Mouse (Mus musculus): ENCODE measurements at regions not wholly inside any gene's neighbourhood (a gene's known extent, or its start where the extent isn't known, plus 50 kb on each side); places are given as distances from the start of the nearest gene placed in this dataset.
"Not testable (repeated sequence)": the region's sequence is repeated elsewhere in the genome, so short reads cannot be mapped to it uniquely, and the experiment has no call there.

DNA sequence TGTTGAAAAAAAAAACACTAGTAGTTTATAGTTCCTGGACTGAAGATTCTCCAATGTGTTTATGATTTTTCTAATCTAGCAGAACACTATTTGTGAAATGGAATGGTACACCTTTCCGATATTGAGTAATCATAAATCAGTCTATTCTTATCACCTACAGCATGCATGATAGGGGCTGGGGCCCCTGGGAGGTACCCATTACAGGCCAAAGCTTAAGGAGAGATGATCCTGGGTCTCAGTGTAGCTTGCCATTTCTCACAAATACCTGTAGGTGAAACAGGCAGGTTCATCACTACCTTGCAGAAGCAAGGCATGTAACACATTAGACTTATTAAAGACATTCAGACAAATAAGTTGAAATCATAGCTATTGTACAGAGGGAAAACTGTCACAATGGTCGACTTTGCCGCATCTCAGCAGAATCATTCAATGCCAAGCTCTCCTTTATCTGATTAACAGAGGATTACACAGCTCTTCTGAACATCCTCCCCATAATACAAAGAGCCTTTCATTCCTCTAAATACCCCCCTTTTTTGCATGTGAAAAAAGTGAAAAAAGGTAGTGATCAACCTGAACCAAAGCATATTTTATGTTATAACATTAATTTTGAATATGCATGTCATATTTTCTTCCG is 506.5 kb downstream of the Cypt12 start:
- H3K9ac ChIP-seq (ENCODE audit: low read length); H3K4me2 ChIP-seq (ENCODE audit: low read length); ATAC-seq (ENCODE audit: insufficient number of reproducible peaks, insufficient read depth, low FRiP score, low read depth); H3K27me3 ChIP-seq (ENCODE audit: control insufficient read depth, insufficient read depth, low read length); H3K27ac ChIP-seq (replicated peaks in 1 of 2; ENCODE audit: control insufficient read depth in 1 of 2, insufficient read depth in 1 of 2, low read depth in 2 of 2, low read length in 2 of 2); H3K4me1 ChIP-seq (ENCODE audit: control insufficient read depth in 2 of 2, insufficient read depth in 2 of 2, low read length in 2 of 2); H3K4me3 ChIP-seq (ENCODE audit: control insufficient read depth in 1 of 2, insufficient read depth in 1 of 2, low read depth in 1 of 2, low read length in 2 of 2); H3K36me3 ChIP-seq (ENCODE audit: control insufficient read depth, insufficient read depth, low read length); H3K9me3 ChIP-seq (ENCODE audit: control insufficient read depth, low read length): not testable (repeated sequence)
- 85% methylated on average over 2 of the region's 4 CpGs for WGBS

DNA sequence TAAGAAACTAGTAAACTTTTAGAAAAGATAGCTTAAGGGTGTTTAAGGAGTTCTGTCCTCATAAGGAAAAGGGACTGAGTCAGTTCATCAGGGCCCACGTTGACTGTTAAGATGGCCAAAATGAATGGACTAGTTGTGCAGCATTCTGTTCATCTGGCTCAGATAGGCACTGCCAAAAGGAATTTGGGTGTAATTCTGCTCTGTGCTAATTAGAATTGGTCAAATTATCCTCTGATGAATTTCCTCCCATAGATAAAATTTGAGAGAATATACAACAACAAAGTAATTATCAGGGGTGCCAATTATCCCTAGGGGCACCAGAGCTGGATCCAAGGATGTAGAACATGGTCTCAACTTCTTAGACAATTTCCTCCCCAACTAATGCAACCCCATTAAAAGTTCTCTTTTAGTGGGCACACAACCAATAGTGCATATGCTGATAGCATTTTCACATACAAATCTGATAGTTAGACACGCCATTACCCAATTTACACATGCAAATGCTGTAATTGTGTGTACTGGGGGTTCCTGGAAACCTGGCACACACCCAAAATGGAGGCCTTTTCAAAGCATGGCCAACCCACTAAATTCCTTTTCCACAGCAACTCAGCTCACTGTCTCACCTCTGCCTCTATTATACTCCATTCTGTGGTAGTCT is 508.0 kb downstream of the Cypt12 start:
- WGBS: 67% methylated on average over 2 of the region's 2 CpGs
- Histone ChIP-seq H3K9ac (ENCODE audit: low read length) (no peak overlapping the region), H3K27me3 (ENCODE audit: control insufficient read depth, insufficient read depth, low read length) (no peaks in the 10 kb centered on the region), H3K4me3 (ENCODE audit: control insufficient read depth in 1 of 2, insufficient read depth in 1 of 2, low read depth in 1 of 2, low read length in 2 of 2) (no peak overlapping the region), H3K9me3 (ENCODE audit: control insufficient read depth, low read length) (no peaks in the 10 kb centered on the region), H3K36me3 (ENCODE audit: control insufficient read depth, insufficient read depth, low read length) (no peaks in the 10 kb centered on the region), H3K27ac (replicated peaks in 1 of 2; ENCODE audit: control insufficient read depth in 1 of 2, insufficient read depth in 1 of 2, low read depth in 2 of 2, low read length in 2 of 2) (no peak overlapping the region), H3K4me2 (ENCODE audit: low read length) (no peak overlapping the region), H3K4me1 (ENCODE audit: control insufficient read depth in 2 of 2, insufficient read depth in 2 of 2, low read length in 2 of 2) (no peaks in the 10 kb centered on the region)
- ATAC-seq (ENCODE audit: insufficient number of reproducible peaks, insufficient read depth, low FRiP score, low read depth): no peak

DNA sequence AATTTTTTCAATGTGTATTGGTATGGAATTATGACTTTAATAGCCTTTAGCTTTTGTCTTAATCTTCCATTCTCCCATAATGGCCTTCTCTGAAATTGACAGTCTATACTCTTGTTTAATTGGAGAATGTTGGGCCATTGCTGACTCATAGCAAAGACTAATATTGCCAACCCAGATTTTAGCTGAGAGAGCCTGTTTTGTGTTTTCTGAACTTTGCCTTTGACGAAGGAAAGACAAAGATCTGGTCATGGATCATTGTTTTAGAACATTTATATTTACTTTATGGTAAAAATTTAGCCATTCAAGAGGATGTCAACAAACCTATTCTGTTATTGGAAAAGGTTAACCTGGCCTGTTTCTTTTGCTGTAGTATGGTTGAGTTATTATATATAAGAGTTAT is 512.1 kb downstream of the Cypt12 start:
- 74% methylated on average over 1 of the region's 1 CpGs for WGBS
- H3K4me1 ChIP-seq (ENCODE audit: control insufficient read depth in 2 of 2, insufficient read depth in 2 of 2, low read length in 2 of 2): no peaks in the 10 kb centered on the region

DNA sequence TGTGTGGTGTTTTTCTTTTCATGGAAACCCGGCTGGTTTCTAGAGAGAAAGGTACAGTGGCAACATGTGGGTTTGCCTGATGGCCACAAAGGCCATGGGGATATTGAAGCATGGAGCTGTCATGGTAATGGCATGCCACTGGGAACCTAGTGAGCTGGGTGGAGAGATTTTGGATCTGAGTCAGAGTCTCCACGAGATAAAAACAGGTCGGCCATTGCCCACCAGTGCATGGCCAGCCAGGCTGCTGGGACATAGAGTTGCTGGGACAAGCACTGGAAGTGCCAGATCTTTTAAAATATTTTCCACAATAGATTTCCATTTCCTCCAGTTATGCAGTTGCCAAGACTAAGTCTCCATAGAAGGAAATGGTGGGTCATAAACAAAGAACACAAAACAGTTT is 523.6 kb downstream of the Cypt12 start:
- 57% methylated on average over 3 of the region's 3 CpGs for WGBS
- Histone ChIP-seq H3K27me3 (ENCODE audit: control insufficient read depth, insufficient read depth, low read length) (no peaks in the 10 kb centered on the region), H3K36me3 (ENCODE audit: control insufficient read depth, insufficient read depth, low read length) (no peaks in the 10 kb centered on the region), H3K9ac (ENCODE audit: low read length) (no peak overlapping the region), H3K4me3 (ENCODE audit: control insufficient read depth in 1 of 2, insufficient read depth in 1 of 2, low read depth in 1 of 2, low read length in 2 of 2) (no peak overlapping the region), H3K4me2 (ENCODE audit: low read length) (no peak overlapping the region), H3K9me3 (ENCODE audit: control insufficient read depth, low read length) (no peaks in the 10 kb centered on the region), H3K27ac (replicated peaks in 1 of 2; ENCODE audit: control insufficient read depth in 1 of 2, insufficient read depth in 1 of 2, low read depth in 2 of 2, low read length in 2 of 2) (no peak overlapping the region), H3K4me1 (ENCODE audit: control insufficient read depth in 2 of 2, insufficient read depth in 2 of 2, low read length in 2 of 2) (no peaks in the 10 kb centered on the region)
- ATAC-seq (ENCODE audit: insufficient number of reproducible peaks, insufficient read depth, low FRiP score, low read depth): no peak

More for the DNA sequence above, 512.1 kb downstream of the Cypt12 start:
- H3K27me3 ChIP-seq (ENCODE audit: control insufficient read depth, insufficient read depth, low read length): no peaks in the 10 kb centered on the region
- H3K9ac ChIP-seq (ENCODE audit: low read length): no peak overlapping the region
- no peaks in the 10 kb centered on the region for H3K9me3 ChIP-seq (ENCODE audit: control insufficient read depth, low read length)
- no peak overlapping the region for H3K27ac ChIP-seq (replicated peaks in 1 of 2; ENCODE audit: control insufficient read depth in 1 of 2, insufficient read depth in 1 of 2, low read depth in 2 of 2, low read length in 2 of 2)
- no peaks in the 10 kb centered on the region for H3K36me3 ChIP-seq (ENCODE audit: control insufficient read depth, insufficient read depth, low read length)
- H3K4me2 ChIP-seq (ENCODE audit: low read length): no peak overlapping the region
- ATAC-seq (ENCODE audit: insufficient number of reproducible peaks, insufficient read depth, low FRiP score, low read depth): no peak
- no peak overlapping the region for H3K4me3 ChIP-seq (ENCODE audit: control insufficient read depth in 1 of 2, insufficient read depth in 1 of 2, low read depth in 1 of 2, low read length in 2 of 2)

DNA sequence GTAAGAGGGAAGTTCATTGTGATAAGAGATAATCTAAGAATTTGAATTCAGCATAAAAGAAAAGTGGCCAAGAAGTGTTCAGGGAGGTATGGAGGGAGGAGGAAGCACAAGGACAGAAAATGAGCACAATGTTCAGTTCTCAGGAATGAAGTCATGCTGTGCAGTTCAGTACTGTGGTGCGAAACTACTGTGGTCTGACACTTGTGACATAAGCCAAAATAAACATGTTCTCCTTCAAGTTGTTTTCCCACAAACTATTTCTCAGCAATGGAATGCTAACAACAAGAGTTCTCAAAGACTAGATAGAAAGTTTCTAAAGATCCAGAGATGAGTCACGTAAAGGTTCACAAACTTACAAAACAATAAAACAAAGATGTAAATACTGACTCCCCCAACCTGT is 531.3 kb downstream of the Cypt12 start:
- H3K9ac ChIP-seq (ENCODE audit: low read length): no peak overlapping the region
- no peaks in the 10 kb centered on the region for H3K9me3 ChIP-seq (ENCODE audit: control insufficient read depth, low read length)

DNA sequence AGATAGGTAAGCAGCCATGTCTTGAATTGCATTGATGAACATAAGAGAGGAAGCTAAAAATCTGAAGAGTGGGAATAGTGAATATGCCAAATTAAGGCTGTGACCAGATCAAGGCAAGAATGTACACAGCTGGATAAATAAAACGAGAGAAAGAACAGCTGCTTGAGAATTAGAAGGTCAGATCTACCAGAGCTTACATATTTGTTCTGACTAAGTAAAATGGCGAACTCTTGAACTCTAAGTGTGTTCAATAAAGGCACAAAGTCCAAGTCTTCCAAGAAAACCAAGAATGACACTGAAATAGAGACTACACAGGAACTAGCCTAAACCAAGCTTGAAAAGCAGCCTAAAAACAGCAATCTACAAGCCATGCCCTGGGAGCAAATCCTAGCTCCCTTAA is 533.8 kb downstream of the Cypt12 start:
- Histone ChIP-seq H3K36me3 (ENCODE audit: control insufficient read depth, insufficient read depth, low read length) (no peaks in the 10 kb centered on the region), H3K4me2 (ENCODE audit: low read length) (no peak overlapping the region), H3K4me1 (ENCODE audit: control insufficient read depth in 2 of 2, insufficient read depth in 2 of 2, low read length in 2 of 2) (no peaks in the 10 kb centered on the region), H3K4me3 (ENCODE audit: control insufficient read depth in 1 of 2, insufficient read depth in 1 of 2, low read depth in 1 of 2, low read length in 2 of 2) (no peak overlapping the region), H3K27ac (replicated peaks in 1 of 2; ENCODE audit: control insufficient read depth in 1 of 2, insufficient read depth in 1 of 2, low read depth in 2 of 2, low read length in 2 of 2) (no peak overlapping the region), H3K9me3 (ENCODE audit: control insufficient read depth, low read length) (no peaks in the 10 kb centered on the region), H3K9ac (ENCODE audit: low read length) (no peak overlapping the region), H3K27me3 (ENCODE audit: control insufficient read depth, insufficient read depth, low read length) (no peaks in the 10 kb centered on the region)
- no peak for ATAC-seq (ENCODE audit: insufficient number of reproducible peaks, insufficient read depth, low FRiP score, low read depth)
- 70% methylated on average over 2 of the region's 2 CpGs for WGBS

More for the DNA sequence above, 531.3 kb downstream of the Cypt12 start:
- no peak for ATAC-seq (ENCODE audit: insufficient number of reproducible peaks, insufficient read depth, low FRiP score, low read depth)
- 63% methylated on average over 2 of the region's 2 CpGs for WGBS
- Histone ChIP-seq H3K27ac (replicated peaks in 1 of 2; ENCODE audit: control insufficient read depth in 1 of 2, insufficient read depth in 1 of 2, low read depth in 2 of 2, low read length in 2 of 2) (no peak overlapping the region), H3K4me2 (ENCODE audit: low read length) (no peak overlapping the region), H3K4me1 (ENCODE audit: control insufficient read depth in 2 of 2, insufficient read depth in 2 of 2, low read length in 2 of 2) (no peaks in the 10 kb centered on the region), H3K36me3 (ENCODE audit: control insufficient read depth, insufficient read depth, low read length) (no peaks in the 10 kb centered on the region), H3K27me3 (ENCODE audit: control insufficient read depth, insufficient read depth, low read length) (no peaks in the 10 kb centered on the region), H3K4me3 (ENCODE audit: control insufficient read depth in 1 of 2, insufficient read depth in 1 of 2, low read depth in 1 of 2, low read length in 2 of 2) (no peak overlapping the region)

DNA sequence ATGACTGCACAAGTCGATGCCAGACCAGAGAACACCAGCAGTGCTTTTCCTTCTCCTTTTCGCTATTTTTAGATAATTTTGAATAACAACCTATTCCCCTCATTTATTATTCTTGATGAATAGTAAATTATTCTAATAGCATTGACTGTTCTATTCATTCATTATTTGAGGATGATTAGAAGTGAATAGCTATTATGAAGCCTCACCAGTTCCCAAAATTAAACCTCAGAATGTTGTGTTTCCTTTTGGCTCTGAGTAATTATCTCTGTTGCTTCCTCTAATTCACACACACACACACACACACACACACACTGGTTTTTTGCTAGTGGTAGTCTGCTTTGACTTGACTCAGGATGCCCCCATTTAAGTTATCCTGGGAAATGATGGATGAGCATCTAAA is 540.7 kb downstream of the Cypt12 start:
- no peaks in the 10 kb centered on the region for H3K9me3 ChIP-seq (ENCODE audit: control insufficient read depth, low read length)
- H3K9ac ChIP-seq (ENCODE audit: low read length): no peak overlapping the region
- no peaks in the 10 kb centered on the region for H3K4me1 ChIP-seq (ENCODE audit: control insufficient read depth in 2 of 2, insufficient read depth in 2 of 2, low read length in 2 of 2)
- no peak overlapping the region for H3K27ac ChIP-seq (replicated peaks in 1 of 2; ENCODE audit: control insufficient read depth in 1 of 2, insufficient read depth in 1 of 2, low read depth in 2 of 2, low read length in 2 of 2)
- 48% methylated on average over 2 of the region's 2 CpGs for WGBS
- H3K36me3 ChIP-seq (ENCODE audit: control insufficient read depth, insufficient read depth, low read length): no peaks in the 10 kb centered on the region
- no peak for ATAC-seq (ENCODE audit: insufficient number of reproducible peaks, insufficient read depth, low FRiP score, low read depth)
- H3K27me3 ChIP-seq (ENCODE audit: control insufficient read depth, insufficient read depth, low read length): no peaks in the 10 kb centered on the region
- no peak overlapping the region for H3K4me3 ChIP-seq (ENCODE audit: control insufficient read depth in 1 of 2, insufficient read depth in 1 of 2, low read depth in 1 of 2, low read length in 2 of 2)
- no peak overlapping the region for H3K4me2 ChIP-seq (ENCODE audit: low read length)

DNA sequence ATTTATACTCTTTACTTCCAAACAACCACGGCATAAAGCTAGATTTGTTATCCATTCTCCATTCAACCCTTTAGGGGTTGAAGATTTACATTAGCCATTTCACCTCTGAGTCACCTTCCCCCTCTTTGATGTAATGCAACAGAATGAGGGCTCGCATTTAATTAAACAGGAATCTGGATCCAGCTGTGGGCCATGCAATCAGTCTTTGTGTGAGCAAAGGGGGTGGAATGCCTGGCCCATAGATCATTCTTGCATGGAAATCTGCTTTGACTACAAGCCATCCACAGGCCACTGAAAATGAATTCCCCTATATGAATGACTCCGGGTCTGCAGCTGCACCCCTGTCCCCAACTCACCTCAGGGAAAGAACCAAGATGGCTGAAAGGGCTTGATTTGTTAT is 574.4 kb downstream of the Cypt12 start:
- no peak for ATAC-seq (ENCODE audit: insufficient number of reproducible peaks, insufficient read depth, low FRiP score, low read depth)
- no peak overlapping the region for H3K4me3 ChIP-seq (ENCODE audit: control insufficient read depth in 1 of 2, insufficient read depth in 1 of 2, low read depth in 1 of 2, low read length in 2 of 2)
- H3K4me2 ChIP-seq (ENCODE audit: low read length): no peak overlapping the region
- H3K9ac ChIP-seq (ENCODE audit: low read length): no peak overlapping the region
- H3K4me1 ChIP-seq (ENCODE audit: control insufficient read depth in 2 of 2, insufficient read depth in 2 of 2, low read length in 2 of 2): no peaks in the 10 kb centered on the region
- no peaks in the 10 kb centered on the region for H3K27me3 ChIP-seq (ENCODE audit: control insufficient read depth, insufficient read depth, low read length)
- no peaks in the 10 kb centered on the region for H3K36me3 ChIP-seq (ENCODE audit: control insufficient read depth, insufficient read depth, low read length)
- no peaks in the 10 kb centered on the region for H3K9me3 ChIP-seq (ENCODE audit: control insufficient read depth, low read length)
- H3K27ac ChIP-seq (replicated peaks in 1 of 2; ENCODE audit: control insufficient read depth in 1 of 2, insufficient read depth in 1 of 2, low read depth in 2 of 2, low read length in 2 of 2): no peak overlapping the region
- 62% methylated on average over 3 of the region's 3 CpGs for whole genome bisulfite sequencing
